Mouse (Mus musculus) adrenal gland, adult (tissue): Measurements from ENCODE around the gene Klk6.
A peak's percentile ranks its signal among the peaks of the same experiment; 100 is the strongest.

ENCODE experiments used
- DNase-seq, 2 experiments: peaks; one replicate each; pipeline ENCODE4 v3.0.0; 2022 to 2023; ENCODE audit warnings: low spot score in 1 of 2; ENCODE audit not compliant: inconsistent age in 2 of 2

The Klk6 gene

DNA sequence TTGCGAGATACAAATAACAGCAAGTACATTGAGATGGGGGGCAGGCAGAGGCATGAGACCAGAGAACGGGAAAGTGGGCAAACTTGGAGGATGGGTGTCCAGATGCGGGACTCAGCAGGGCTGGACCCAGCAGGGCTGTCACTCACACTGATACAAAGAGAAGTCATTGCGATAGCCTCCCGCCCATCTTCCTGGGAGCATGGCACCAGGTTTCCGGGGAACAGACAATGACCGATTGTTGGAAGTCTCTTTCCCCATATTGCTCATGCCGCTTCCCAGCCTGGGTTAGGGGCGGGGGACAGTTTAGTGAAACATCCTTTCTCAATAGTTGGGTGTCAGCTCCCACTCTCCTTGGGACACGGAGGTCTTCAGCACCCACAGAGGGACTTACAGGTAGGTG lies at the start of gene Klk6:
TSS of gene Klk6 (plus strand) at position 301 of the 400 bp plus-strand sequence.
- no peak for DNase-seq

DNA sequence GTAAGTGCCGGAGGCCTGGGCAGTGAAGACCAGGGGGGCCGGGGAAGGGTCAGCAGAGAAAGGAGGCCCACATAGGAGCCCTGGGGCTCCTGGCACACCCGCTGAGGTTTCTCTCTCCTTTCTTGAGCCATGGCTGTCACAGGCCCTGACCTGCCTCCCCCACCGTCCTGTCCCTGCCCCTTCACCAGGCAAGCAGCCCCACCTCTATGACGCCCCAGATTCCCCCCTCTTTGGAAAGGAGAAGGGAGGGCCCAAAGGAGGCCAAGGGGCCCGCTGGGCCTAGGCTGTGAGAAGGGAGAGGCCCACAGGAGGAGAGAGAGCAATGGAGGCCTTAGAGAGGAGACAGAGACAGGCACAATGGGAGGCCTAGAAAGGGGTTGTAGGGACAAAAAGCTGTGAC lies 49.5 kb upstream of the Klk6 start:
- no peak for DNase-seq

GRCm38 (mm10) chr7:43775311-43776057 lies 48.8 kb upstream of the Klk6 start:
- no peak for DNase-seq

- DNase-seq: no peak
Observed at GRCm38 (mm10) chr7:43776506-43776905, 47.8 kb upstream of the Klk6 start.

GRCm38 (mm10) chr7:43777423-43777822 lies 46.9 kb upstream of the Klk6 start:
- no peak for DNase-seq

- DNase-seq: no peak
Observed at GRCm38 (mm10) chr7:43778176-43778970, 45.9 kb upstream of the Klk6 start.

- no peak for DNase-seq
Observed at GRCm38 (mm10) chr7:43780241-43780640, 44.1 kb upstream of the Klk6 start.

- DNase-seq: no peak
Observed at GRCm38 (mm10) chr7:43780746-43781145, 43.6 kb upstream of the Klk6 start, which contains the start of gene Klk10. Gene Klk10 (plus strand): TSS chr7:43781035.

- no peak for DNase-seq
Observed at GRCm38 (mm10) chr7:43781541-43781940, 42.8 kb upstream of the Klk6 start.

DNA sequence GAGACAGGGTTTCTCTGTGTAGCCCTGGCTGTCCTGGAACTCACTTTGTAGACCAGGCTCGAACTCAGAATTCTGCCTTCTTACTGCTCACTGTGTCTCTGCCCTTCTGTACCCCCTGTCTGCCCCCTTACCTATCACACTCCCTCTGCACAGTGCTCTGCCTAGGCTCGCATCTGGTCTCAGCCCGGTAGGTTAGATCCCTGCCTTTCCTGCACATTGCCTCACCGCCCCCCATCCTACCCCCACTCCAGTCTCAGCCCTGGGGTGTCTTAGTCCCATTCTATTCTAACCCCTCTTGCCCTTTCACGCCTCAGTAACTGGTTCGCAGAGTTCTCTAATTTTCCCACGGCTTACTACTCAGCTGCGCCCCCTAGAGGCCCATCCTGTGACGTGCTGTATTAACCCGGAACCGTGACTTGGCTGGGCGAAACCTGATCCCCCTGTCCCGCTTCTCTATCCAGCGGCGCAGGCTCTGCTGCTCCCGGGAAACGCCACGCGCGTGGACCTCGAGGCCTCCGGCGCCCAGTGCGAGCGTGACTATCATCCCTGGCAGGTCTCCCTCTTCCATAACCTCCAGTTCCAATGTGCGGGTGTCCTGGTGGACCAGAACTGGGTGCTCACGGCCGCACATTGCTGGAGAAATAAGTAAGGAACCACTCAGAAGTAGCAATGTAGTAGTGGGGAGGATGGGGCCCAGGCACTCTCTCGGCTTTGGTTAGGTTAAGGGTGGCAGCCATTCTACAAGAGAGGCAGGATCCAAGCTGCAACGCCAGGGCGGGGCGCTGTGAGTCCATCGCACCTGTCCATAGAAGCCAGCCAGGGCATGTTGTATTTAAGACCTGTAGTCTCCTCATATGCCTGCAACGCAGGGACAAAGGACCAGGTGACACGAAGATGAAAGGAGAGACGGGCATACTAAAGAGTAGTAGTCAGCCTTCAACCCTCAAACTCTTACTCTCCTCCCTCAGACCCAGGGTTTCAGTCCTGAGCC lies 41.7 kb upstream of the Klk6 start:
- DNase-seq: peak; percentile 57 to 91

DNA sequence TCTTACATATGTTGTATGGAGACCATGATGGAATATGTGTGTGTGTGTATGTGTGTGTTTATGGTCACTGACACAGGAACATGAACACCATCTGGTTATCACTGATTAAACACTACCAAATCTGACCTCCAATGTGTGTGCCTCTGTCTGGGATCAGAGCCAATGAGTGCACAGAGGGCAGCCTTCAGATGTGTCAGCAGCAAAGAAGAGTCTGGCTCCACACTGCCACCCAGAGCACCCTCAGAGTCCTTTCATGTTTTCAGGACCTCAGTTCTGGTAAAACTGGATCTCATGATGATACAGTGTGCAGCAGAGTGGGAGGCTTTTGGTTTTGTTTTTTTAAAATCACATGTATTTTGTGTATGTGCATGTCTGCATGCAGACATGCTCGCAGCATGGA lies 39.0 kb upstream of the Klk6 start:
- DNase-seq: peak; percentile 39 to 75

GRCm38 (mm10) chr7:43788096-43788495 lies 36.2 kb upstream of the Klk6 start:
- no peak for DNase-seq

DNA sequence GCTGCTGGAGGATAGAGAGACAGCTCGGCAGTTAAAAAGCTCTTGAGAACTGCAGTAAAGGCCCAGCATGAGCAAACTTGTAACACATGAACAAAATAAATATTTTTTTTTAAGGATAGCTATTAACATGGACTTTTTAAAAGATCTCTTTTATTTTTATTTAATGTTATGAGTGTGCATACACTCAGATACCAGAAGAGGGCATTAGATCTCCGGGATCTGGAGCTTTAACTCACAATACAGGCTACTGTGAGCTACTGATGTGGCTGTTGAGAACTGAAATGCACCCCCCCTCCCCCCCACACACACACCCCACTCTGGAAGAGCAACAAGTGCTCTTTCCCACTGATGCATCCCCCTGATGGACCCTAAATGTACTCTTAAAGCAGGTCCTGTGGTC lies 35.0 kb upstream of the Klk6 start:
- DNase-seq: no peak

DNA sequence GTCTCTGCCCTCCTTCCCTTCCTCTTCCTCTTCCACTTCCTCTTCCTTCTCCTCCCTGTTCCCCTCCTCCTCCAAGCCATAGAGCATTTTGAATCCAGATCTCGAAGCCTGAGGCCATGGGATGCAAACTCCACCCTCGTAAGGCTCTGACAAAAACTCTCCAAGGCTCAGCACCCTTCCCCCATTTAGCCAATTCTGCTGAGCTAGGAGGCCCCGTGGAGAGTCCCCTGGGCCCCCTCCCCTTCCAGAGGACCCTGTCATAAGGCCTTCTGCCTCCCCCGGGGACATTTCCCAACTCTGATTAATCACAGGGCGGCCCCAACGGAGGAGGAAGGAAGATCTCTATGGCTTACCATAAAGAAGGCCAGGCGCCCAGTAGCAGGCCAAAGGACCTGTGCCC lies 32.7 kb upstream of the Klk6 start, which contains the start of gene Klk9:
TSS of gene Klk9 (plus strand) at position 301 of the 400 bp plus-strand sequence.
- no peak for DNase-seq

DNA sequence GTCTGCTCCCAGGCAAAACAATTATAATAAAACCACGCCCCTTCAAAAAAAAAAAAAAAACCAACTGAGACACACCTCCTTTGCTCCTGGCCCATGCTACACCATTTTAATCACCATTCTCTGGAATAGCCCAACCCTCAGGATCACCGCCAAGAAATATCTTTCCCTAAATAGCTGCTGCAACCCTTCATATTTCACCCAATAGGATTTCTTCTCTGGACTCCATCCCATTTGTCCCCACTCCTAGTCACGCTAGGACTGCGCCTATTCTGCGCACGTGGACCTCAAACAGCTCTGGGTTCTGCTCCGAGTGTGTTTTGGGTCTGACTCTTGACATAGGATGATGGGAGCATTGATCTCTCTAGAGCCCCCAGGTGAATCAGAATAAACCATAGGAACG lies 27.9 kb upstream of the Klk6 start:
- DNase-seq: no peak

GRCm38 (mm10) chr7:43797333-43797769 lies 26.9 kb upstream of the Klk6 start, which contains the start of gene Klk8:
Gene Klk8 (plus strand): TSS chr7:43797577.
- no peak for DNase-seq

- DNase-seq: no peak
Observed at GRCm38 (mm10) chr7:43797844-43798462, 26.3 kb upstream of the Klk6 start.

DNA sequence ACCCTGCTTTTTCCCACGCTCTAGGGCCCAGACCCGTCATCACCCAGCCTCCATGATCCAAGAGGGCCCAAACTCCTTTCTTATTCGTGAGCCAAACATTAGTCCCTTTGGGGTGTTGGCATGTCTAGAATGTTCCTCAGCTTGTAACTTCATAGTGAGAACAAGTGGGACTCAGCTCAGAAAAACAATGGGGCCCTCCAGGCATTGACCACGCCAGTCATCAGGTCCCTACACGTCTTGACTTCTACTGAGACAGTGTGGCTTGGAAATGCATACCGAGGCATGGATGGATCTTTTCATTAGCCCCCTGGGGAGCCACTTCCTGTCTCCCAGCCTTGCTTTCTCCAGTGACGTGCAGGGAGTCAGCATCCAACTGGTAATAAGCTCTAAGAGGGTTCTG lies 24.4 kb upstream of the Klk6 start:
- no peak for DNase-seq

DNA sequence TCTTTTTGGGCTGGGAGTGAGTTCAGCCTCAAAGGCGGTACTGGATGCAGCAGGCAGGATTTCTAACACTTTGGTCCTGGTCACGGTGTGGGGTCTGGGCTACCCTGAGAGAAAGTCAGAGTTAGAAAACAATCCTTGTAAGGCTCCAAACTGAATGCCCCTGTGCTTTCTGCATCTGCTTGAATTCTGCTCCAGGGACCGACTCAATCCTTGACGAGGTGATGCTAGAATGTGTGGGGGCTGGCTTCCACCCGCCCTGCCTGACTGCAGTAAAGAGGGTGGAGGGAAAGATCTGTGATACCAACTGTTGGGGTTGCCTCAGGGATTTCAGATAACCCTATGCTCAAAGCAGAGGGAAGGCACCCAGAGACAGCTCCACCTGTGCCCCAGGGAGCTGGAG lies 13.3 kb upstream of the Klk6 start, which contains the start of gene Klk7:
TSS of gene Klk7 (plus strand) at position 301 of the 400 bp plus-strand sequence.
- DNase-seq: no peak

GRCm38 (mm10) chr7:43815211-43815610 lies 9.1 kb upstream of the Klk6 start:
- DNase-seq: no peak
